Mouse (Mus musculus) bone marrow, adult 2 months (tissue): ENCODE results near the gene Psmb3.

Source experiments
- CTCF ChIP-seq: fragments of 200-500 bp; IDR thresholded peaks from 2 replicates; pipeline ENCODE4 v1.5.1; 2011; ENCODE audit warnings: low read length, control low read depth; ENCODE audit not compliant: control insufficient read depth, insufficient read depth
- POLR2A ChIP-seq: fragments of 200-500 bp; IDR thresholded peaks from 2 replicates; pipeline ENCODE4 v1.6.1; 2011; ENCODE audit warnings: low read depth, mild to moderate bottlenecking, control low read depth, low read length, borderline replicate concordance; ENCODE audit not compliant: control insufficient read depth

GRCm38 (mm10) chr11:97697891-97698529, 5.2 kb upstream of the Psmb3 start:
- TF ChIP-seq CTCF (no peak), POLR2A (no peak)
